Mouse (Mus musculus) cerebral cortex, adult 2 months (tissue): ENCODE results near the gene Plekha7.

Source experiments
- WGBS: fragments of 180-500 bp; shearing (Covaris S2); methylation state at CpG from one replicate; pipeline ENCODE4 v1.1.7; 2018; 5-methylcytosine and 5-hydroxymethylcytosine counted together

Gene Plekha7

DNA sequence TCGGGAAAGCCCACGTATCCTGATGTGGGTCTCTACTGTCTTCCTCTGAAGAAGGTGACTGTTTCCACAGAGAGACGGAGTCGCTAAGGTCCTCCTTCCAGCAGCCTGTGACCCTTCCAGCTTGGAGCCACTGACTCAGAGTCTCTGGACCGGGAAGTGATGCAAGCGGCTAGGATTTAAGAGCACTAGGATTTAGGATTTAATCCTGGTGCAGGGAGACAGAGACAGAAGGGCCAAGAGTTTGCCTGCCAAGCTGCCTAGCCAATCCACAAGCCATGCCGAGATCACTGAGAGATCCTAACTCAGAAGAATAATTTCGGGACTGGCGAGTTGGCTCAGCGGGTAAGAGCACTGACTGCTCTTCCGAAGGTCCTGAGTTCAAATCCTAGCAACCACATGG, 59.6 kb downstream of the Plekha7 start:
- WGBS: 89% methylated on average over 11 of the region's 11 CpGs

DNA sequence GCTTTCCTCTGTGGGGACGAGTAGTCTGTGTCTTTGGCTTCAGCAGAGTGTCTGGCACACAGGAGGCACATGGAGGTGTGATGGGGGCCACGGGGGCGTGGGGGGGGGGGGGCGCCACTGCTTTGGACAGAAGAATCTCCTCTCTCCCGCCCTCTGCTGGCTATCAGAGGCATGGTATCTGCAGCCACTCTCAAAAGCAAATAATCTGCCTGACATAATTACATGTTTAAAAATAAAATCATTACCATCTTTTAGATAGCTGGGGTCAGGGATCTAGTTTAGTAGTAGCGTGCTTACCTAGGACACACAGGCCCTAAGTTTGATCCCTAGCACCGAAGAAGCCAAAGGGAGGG, 60.8 kb downstream of the Plekha7 start:
- 10% methylated on average over 6 of the region's 7 CpGs for WGBS

DNA sequence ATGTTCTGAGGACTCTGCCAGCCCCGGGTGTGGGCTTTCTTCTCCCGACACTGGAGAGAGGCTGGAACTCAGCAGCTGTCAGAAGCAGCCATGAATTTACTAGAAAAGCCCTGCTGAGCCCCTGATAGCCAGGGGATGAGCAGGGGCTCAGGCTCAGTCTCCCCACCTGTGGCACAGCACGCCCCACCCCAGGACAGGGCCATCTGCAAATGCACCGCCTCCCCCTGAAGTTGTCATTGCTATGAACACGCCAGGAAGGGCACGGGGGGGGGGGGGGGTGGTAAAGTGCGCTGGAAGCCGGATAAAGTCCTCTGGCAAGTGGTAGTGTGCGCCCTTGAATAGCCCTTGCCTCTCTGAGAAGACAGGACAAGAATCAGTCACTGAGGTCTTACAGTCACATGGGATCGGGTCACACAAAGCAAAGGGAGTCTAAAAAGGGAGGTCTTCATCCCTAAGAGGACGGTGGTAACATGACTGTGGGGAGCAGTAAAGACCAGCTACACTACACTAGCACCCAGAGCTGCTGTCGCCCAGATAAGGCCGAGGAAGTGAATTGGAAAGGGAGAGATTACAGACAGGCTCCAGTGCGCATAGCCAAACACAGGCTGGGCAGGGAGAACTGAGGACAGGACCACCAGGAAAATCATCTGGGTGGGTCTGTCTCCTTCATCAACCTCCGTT, 61.3 kb downstream of the Plekha7 start:
- WGBS: 23% methylated on average over 15 of the region's 15 CpGs

DNA sequence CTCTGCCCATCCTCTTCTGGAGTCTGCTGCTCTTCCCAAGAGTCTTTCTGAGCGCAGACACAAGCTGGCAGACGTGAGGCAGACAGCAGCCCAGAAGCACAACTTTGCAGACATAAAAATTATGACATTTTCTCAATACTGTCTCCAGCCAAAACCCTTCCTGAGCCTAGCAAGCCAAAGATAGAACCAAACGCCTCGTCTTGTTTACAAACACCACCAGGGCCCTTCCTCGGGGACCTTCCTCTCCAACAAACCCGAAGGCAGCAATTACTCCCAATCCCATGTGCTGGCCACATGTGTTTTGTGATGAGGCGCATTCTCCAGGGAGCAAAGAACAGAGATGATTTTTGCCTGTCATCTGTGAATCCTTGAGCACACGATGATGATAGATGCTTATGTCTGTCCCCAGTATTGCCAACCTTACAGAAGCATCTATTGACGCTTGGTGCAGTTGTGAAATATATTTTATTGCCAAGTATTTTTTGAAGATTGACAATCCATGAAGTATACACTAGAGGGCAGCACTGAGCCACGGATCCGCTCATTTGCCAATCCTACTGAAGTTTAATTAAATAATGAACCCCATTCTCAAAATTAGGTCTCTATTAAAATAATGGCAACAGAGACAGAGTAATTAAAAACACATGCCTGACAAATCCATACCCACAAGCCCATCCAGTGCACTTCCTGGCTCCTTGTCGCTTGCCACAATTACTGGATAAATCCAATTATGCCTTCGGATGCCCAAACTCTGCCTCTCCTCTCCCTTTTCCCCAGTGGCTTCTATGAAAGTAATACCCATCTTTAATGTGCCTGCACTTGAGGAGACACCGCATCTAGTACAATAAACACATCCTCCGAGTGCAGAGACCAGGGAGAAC, 62.1 kb downstream of the Plekha7 start:
- 15% methylated on average over 15 of the region's 15 CpGs for WGBS

DNA sequence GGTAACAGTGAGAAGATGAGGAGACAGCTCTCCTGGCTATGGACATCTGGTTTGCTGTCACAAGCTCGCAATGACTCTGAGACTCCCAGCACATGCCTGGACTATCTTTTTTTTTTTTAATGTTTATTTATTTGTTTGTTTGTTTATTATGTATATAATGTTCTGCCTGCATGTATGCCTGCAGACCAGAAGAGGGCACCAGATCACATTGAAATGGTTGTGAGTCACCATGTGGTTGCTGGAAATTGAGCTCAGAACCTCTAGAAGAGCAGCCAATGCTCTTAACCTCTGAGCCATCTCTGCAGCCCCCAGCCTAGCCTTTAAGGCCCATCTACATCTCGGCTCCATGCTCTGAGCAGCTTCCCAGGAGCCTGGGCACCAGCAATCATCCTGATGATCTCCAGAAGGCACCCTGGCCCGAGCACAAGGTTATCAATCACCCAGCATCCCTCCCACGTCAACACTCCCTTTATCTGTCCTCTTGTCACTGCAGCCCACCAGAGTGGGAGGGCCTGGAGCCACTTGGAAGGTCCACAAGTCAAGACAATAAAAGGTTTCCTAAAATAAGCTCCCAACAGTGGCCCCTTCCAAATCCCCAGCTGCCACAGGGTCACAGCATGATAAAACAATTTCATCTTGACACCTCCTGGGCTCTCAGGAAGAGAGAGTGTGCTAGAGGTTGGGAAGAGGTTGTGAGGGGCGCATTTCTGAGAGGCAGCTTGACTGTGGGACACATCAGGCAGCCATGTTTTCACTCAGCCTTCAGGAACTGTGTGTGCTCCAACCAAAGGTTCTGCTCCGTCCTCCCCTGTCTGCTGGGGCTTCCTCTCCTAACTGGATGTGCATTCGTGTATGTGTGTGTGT, 63.6 kb downstream of the Plekha7 start:
- 77% methylated on average over 7 of the region's 7 CpGs for WGBS

DNA sequence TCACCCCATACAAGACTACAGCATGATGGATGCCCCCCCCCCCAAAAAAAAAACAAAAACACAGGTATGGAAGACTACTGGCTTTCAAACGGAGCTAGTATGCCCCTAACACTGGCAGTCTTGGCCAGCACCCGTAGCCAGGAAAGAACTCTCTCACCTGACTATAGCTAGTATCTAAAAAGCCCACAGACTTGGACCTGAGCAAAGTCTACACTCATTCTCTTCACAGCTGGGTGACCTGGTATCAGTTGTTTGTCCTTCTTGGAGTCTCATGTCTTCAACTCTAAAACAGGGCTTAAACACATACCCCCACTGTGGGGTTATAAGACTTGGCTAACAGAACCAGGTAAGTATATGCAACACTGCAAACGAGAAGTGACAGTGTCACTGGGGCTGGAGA, 65.4 kb downstream of the Plekha7 start:
- WGBS: 92% methylated on average over 3 of the region's 3 CpGs

DNA sequence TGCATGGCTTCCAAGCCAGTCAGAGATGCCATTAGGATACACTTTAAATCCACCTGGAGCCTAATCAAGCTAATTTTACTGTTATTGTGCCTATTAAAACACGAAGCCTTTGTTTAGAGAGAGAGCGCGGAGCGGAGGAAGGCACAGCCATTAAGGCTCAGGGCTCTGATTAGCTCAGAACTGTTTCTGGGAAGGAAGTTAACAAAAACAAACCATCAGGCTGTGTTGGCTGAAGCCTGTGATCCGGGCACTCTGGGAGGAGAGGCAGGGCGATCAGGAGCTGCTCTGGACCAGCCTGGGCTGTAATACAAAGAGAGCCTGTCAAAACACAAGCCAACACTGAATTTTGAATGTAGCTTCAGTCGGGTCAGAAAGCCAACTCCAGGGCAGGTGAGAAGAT, 66.6 kb downstream of the Plekha7 start:
- WGBS: 46% methylated on average over 7 of the region's 7 CpGs

DNA sequence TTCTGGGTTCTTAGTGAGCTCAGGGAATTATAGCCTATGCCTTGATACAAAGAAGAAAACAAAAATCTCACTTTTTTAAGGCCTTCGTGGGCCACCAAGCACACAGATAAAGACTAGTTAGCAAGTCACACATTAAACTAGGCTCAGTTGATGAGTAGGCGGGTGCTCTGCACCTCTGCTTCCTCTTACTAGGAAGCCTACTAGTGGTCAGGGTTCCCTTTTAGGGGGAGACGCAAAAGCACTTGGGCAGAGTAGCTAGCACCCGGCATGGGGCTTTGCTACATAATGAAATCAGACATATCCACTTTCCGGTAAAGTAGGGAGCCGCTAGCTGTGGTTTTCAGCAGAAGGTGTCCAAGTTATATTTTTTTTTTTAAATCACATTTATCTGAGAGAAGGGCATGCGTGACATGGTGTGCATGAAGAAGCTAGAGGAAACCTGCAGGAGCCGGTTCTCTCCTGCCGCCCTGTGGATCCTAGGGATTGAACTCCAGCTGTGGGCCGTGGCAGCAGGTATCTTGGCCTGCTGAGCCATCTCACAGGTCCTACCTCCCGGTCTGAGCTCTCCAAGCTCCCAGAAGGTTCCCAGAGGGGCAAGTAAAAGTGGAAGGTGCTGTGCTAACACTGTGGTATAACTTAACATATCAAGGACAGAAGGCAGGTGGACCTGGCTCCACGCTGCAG, 67.2 kb downstream of the Plekha7 start:
- WGBS: 83% methylated on average over 12 of the region's 12 CpGs

DNA sequence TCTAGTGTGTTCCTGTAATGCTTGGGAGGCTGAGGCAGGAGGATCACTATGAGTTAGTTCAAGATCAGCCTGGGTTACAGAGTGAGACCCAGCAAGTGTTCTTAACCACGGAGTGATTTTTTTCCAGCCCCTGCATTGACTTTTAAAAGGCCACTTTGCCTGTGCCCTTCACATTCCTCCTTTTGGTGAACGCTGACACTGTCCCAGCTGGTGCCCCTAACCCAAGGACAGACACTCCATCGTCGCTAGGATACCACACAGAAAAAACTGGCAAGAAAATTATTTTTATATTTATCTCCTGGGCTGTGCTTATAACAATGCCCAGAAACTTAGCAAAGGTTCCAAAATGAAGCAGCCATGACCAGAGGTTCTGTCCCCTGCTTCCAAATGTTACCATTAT, 67.8 kb downstream of the Plekha7 start:
- 89% methylated on average over 4 of the region's 4 CpGs for WGBS

DNA sequence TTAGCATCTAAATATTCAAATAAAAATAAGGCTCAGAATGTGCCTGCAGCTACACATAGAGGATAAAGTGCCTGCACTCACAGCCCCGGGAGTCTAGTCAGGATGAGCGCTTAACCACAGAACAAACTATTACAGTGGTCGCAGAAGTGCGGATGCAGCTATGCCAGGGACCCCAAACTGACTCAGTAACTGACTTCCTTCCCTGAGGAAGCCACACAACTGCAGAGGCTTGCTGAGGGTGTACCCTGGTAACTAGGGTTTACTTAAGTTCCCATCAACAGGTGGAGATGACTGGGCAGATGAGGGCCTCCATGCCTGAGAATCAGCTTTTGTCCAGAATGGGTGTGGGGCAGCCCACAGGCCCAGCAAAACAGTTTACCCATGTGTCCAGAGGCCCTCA, 69.9 kb downstream of the Plekha7 start:
- 79% methylated on average over 4 of the region's 4 CpGs for WGBS

DNA sequence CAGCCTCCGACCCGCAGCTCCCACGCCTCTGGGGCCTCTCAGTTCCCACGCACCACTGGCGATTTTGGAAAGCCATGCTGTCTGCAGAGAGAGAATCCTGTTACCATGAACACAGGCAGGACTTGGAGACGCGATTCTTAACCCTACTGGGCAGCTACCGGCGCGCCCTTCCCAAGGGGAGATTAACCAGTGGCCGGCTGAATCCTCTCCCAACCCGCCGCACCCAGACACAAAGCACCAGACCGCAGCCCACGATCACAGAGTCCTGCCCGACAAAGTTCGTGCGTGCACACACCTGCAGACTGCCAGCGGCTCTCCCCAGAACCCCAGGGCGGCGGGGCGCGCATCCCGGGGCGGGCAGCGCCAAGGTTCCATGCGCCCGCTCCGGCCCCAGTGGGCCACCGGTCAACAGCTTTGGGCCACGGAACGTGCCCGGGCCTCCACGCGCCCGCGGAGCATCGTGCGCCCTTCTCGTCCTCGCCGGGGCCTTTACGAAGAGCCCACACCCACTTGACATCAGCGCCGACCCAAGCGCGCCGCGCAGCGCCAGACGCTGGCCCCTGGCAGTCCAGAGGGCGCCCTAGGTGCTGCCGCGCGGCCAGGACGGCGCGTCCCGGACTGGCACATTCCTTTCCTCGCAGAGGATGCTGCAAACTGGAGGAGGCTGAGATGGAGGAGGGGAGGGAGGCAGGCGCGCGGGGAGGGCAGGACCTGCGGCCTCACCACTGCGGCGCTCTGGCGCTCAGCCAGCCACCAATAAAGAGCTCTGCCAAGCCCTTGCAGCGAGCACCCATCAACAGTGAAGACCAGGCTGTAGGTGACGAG, 70.8 kb downstream of the Plekha7 start:
- WGBS: 2% methylated on average over 69 of the region's 69 CpGs

DNA sequence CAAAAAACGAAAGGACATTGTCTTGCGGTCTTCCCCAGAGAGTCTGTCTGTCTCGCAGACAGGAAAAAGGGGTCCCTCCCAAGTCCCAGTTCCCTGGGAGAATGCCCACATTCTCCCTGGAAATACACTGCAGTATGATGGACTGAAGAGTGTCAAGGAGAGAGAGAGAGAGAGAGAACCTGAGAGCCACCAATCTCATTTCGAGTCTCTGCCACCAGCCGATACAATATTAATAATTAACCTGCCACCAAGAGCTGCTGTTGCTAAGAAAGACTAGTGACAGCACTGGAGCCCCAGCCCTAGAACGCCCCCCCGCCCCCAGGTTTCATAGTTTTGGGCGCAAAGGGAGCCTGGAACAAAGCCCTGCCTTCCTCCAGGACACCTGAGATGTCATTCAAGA, 71.6 kb downstream of the Plekha7 start:
- WGBS: 58% methylated on average over 8 of the region's 8 CpGs

DNA sequence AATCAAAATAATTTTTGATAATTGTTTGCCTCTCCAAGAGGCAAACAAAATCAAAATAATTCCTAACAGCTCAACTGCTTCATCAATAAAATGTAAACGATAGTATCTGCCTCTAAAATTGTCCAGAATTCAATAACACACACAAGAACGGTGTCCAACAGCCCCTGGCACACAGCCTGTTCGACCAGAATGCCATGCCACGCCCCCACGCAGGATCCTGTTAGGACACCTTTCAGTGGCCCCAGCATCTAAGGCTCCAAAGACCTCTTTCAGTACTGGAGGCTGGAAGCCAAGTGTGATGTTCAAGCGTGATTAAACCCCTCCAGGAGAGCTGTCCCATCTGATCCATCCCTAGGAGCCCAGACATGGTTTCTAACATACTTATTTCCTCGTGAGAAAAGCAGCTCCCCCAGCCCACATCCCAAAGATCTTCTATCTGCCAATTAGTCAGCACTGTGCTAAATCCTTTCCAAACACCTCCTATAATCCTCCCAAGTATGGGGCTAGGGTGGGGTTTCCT, 73.8 kb downstream of the Plekha7 start:
- WGBS: 49% methylated on average over 7 of the region's 7 CpGs

DNA sequence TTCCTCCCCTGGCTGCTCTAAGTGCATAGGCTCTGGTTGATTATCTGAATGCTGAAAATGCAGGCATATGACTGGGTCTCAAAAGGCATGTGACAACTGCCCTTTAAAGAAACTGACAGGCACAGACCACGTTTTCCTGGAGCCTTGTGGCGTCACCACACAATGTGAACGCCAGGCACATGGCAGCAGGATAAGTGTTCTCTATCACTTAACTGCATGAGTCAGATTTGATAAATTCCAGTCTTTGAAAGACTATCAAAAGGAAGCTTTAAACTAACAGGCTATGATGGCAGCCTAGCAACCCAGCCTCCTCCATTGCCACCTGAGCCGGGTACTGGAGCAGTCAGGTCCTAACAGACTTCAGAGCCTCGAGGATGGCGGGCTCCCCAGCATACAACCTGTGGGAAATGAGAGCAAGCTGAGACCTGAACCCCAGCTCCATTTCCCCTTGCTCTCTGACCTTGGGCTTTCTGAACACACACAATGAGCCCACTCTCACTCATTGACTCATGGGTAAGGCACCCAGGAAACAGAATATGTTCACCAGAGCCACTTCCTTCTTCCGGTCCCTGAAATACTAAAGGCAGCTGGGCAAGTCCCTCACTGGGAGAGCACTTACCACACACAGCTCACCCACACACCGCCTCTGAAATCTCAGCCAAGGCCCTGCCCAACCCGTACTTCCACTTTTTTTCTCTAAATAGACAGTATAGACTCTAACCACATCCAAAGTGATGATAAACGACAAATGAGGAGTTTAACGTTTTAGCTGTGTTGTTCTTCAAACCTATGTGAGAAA, 77.2 kb downstream of the Plekha7 start:
- 58% methylated on average over 11 of the region's 11 CpGs for WGBS

DNA sequence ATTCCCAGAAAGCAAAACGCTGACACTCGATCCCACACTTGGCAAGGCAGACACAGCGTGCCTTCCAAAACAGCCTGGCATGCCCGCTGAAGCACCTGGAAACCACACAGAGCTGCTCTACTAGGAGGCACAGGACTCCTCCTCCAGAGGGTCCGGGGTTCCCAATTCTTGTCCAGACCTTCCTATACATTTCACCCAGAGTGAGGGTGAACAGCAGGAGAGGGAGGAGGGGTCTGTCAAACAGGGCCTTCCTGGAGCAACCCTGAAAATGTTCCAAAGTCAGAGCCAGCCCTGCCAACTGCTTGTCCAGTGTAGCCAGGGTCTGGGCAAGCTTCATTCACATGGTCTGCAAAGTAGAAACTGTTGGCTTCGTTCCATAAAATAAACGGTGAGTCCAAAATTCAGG, 81.3 kb downstream of the Plekha7 start:
- WGBS: 43% methylated on average over 7 of the region's 7 CpGs

DNA sequence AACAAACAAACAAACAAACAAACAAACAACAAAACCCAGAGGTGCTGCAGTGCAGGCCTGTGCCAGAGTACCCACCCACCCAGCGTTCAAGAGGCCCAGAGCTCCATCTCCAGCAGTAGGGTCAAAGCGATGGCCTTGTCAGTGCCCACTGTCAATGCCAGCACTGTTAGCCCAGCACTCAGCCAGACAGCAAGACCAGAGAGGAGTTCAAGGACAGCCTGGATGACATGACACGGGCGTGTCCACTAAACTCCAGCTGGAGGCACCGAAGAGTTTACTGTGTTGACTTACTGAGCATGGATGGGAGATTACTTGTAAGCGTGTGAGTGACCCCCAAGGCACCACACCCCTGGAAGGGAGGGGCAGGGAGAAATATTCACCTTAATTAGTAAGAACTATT, 81.9 kb downstream of the Plekha7 start:
- WGBS: 92% methylated on average over 6 of the region's 6 CpGs

DNA sequence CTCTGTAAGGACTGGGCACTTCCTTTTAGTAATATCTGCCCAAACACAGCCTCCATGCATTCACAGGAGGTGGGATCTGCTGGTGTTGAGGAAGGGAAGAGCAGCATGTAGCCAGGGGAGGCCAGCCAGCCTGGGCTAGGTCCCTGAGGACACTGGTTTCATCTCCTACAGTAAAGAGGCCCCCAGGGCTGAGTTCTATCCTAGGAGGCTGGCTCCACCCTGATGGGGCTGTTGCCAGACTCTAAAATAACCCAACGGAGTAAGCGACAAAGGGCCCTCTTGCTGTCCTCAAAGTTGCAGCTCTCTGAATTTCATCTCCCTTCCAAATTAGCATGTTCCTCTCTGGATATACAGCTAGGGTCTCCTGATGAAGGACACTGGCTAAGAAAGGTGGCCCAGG, 83.6 kb downstream of the Plekha7 start:
- WGBS: 21% methylated on average over 2 of the region's 2 CpGs

DNA sequence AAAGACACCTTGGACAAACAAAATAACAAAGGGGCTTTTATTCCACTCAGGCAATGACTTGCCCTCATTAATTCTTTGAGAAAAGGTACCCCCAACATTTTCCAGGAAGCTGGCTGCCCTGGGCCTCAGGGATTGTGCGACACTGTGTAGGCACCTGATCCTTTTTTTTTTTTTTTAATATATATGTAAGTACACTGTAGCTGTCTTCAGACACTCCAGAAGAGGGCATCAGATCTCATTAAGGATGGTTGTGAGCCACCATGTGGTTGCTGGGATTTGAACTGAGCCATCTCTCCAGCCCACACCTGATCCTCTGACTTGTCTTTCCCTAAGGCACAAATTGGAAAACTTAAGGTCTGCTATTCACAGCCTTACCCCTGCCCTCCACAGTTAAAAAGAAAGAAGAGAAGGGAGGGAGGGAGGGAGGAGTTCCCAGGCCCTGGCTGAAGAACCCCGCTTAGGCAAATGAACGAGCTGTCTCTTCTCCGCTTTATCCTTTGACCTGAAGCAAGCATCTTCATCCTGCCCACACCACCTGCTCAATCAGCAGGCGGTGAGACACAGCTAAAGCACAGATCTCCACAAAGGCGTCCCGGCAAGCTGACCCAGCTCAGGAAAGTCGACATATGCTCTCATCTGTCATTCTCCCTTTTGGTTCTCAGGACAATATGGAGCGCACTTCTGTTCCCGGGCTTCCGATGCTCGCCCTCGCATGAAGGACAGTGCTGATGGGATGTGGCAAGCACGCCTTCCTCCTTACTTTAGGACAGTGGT, 85.0 kb downstream of the Plekha7 start:
- 77% methylated on average over 14 of the region's 14 CpGs for WGBS
